Mouse (Mus musculus): ENCODE results near the gene Smad6. TPM values are rescaled to one million over a fixed set of nuclear protein-coding genes. Genes with fewer than 3 reads are reported as not detected.

The Smad6 gene
- polyA plus RNA-seq, 1 experiment from 2014 or later, result 13.4 TPM

DNA sequence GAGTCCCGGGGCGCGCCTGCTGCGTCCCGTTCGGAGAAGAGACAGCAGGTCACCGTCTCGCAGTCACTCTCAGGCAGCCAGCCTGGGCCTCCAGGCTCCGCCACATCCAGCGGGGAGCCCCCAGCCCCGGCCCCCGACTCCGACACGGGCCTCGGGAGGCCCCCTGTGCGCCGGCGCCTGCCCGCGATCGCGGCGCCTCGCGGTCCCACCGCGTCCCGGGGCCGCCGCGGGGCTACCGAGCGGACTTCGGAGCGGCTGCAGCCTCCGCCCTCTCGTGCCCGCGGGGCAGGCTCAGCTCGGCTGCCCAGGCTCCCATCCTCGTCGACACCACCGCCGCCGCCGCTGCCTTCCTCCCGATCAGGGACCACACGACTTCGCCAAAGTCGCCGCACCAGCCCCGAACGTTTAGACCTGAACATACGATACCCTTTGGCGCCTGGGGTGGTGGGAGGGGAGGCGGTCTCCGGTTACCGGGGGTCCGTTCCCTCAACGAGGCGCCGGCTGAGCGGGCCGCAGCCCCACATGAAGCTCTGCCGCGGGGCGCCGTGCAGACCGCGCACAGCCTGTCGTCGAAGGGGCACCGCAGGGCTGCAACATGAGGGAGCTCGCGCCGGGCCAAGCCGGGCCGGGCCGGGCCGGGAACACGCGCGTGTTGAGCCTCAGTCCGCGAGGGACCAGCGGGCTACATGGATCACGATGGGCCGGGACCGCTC is 1.1 kb downstream of the Smad6 start:
- Histone ChIP-seq H3K9me3 (ENCODE audit: low read length) (no peaks in the 10 kb centered on the region), H3K4me1 (ENCODE audit: insufficient read depth, low read depth, low read length) (peaks cover 13% of the 10 kb centered on the region; the same call in 1 of the 2 replicates), H3K36me3 (ENCODE audit: insufficient read depth, low read length) (0 out of 2 replicates have a peak, but pooled peaks cover 3% of the 10 kb centered on the region), H3K4me2 (replicated peaks; ENCODE audit: low read depth, low read length) (peak overlapping the region; percentile 86), H3K4me3 (ENCODE audit: low read depth, low read length) (peak overlapping the region; percentile 84), H3K9ac (replicated peaks; ENCODE audit: low read depth) (peak overlapping the region; percentile 89), H3K27ac (ENCODE audit: low read length) (peak overlapping the region; percentile 94), H3K27me3 (replicated peaks; ENCODE audit: insufficient read depth, low read length) (no peaks in the 10 kb centered on the region)
- ATAC-seq, result no peak
- WGBS, result 0% methylated on average over 77 of the region's 89 CpGs
- TF ChIP-seq CTCF (IDR thresholded peaks at IDR 0.05) (no peak), EP300 (IDR thresholded peaks at IDR 0.05) (no peak)
- DNase-seq (ENCODE audit: low spot score), result peak; percentile 19

DNA sequence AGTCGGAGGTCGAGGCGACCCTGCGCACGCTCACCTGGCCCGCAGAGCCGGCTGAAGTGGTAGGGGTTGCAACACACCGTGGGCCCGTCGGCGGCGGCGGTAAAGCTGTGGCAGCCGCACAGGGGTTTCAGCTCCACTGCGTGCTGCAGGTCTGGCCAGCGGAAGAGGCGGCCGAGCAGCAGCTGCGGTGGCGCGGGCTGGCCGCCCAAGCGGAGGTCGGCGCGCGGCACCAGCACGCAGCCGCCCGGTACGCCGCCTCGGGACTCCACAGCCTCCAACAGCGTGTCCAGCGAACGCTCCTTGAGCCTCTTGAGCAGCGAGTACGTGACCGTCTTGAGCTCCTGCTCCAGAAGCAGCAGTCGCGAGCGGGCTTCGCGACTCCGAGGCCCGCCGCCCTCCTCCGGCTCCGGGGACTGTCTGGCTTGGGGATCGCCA is 1.7 kb downstream of the Smad6 start:
- Histone ChIP-seq H3K27me3 (replicated peaks; ENCODE audit: insufficient read depth, low read length) (no peaks in the 10 kb centered on the region), H3K4me1 (ENCODE audit: insufficient read depth, low read depth, low read length) (peaks cover 13% of the 10 kb centered on the region; the same call in 1 of the 2 replicates), H3K27ac (ENCODE audit: low read length) (peak overlapping the region; percentile 94), H3K9ac (replicated peaks; ENCODE audit: low read depth) (peak overlapping the region; percentile 89), H3K9me3 (ENCODE audit: low read length) (no peaks in the 10 kb centered on the region), H3K36me3 (ENCODE audit: insufficient read depth, low read length) (0 out of 2 replicates have a peak, but pooled peaks cover 3% of the 10 kb centered on the region), H3K4me2 (replicated peaks; ENCODE audit: low read depth, low read length) (peak overlapping the region; percentile 86), H3K4me3 (ENCODE audit: low read depth, low read length) (peak overlapping the region; percentile 84)
- no peak for ATAC-seq
- DNase-seq (ENCODE audit: low spot score), result peak; percentile 67
- no peak for TF ChIP-seq CTCF (IDR thresholded peaks at IDR 0.05)
- TF ChIP-seq EP300 (IDR thresholded peaks at IDR 0.05), result no peak
- under 1% methylated on average over 45 of the region's 50 CpGs for WGBS

DNA sequence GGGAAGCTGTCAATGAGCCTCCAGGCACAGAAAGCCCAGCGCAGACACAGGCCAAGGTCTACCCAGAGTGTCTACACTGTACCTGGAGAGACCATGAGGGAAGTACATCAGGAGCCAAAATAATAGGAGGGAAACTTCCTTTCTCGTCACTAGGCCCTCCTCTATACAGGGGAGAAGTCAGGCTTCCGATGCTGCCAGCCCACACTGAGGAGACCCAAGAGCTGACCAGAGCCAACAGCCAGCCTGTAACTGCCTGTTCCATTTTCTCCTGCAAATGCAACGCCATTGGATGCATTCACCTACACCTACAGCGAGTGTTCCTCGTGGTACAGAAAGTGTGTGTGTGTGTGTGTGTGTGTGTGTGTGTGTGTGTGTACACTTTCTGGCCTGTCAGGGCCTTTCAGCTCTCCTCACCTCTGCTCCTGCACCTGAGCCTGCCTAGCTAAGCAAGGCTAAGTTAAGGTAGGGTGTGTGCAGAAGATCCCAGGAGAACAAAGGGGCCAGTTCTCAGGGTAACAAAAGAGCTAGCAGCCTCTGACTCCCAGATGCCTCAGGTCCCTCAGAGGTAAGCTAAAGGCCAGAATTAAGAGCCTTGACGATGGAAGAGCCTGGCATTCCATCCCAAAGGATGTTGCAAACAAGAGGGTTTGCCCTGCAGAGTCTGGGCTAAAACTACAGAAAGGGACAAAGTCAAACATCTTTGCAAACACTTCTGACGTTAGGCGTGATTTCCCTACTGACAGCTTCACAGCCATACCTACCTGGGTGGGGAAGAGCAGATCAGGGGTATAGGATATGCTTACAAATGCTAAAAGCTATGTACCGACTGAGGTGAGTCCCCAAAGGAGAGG is 2.6 kb downstream of the Smad6 start:
- peaks cover 13% of the 10 kb centered on the region; the same call in 1 of the 2 replicates for H3K4me1 ChIP-seq (ENCODE audit: insufficient read depth, low read depth, low read length)
- H3K4me2 ChIP-seq (replicated peaks; ENCODE audit: low read depth, low read length), result peak overlapping the region; percentile 86
- DNase-seq (ENCODE audit: low spot score), result no peak

DNA sequence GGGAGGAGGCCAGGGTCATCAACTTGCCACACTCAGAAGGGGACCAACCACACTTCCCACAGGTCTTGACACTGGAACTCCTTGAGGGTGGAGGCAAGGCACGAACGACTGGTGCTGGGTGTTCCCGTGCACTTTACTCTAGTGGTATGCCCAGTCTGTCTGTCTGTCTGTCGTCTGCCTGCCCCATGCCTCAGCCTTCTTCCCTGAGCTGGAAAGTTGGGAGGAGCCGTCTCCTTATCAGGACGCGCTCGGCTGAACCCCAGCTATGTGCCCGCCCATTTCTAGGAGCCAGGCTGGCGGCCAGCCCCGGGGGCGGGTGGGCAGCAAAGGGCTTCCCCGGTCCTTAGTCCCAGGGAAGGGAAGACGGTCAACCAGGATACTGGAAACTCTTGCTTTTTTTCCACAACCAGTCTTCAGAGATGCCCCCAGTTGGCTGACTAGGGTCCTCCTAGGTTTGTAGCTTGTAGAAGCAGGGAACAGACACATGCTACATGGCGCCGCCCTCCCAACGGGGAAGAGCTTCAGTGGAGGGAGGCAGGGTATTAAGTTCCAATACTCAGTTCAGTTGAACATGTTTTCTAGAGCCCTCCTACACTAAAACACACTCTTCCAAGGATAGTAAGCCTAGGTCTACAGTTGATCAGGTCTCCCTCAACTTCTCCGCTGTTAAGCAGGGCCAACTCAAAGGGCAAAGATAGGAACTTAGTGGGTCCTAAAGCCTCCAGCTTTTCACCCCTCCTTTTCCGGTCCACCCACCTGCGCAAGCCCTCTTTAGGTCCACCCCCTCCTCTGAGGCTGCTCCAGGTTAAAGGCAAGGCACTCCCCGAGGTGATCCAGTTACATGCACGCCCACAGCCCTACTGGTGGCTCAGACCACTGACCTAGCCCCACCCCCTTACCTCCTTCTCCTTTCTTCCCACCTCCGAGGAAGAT is 3.7 kb downstream of the Smad6 start:
- no peaks in the 10 kb centered on the region for H3K9me3 ChIP-seq (ENCODE audit: low read length)
- H3K4me1 ChIP-seq (ENCODE audit: insufficient read depth, low read depth, low read length), result peaks cover 9% of the 10 kb centered on the region; the same call in 1 of the 2 replicates
- no peaks in the 10 kb centered on the region for H3K27me3 ChIP-seq (replicated peaks; ENCODE audit: insufficient read depth, low read length)
- peak overlapping the region; percentile 94 for H3K27ac ChIP-seq (ENCODE audit: low read length)
- TF ChIP-seq EP300 (IDR thresholded peaks at IDR 0.05) (no peak), CTCF (IDR thresholded peaks at IDR 0.05) (peak; percentile 21; the same call in 1 of the 2 replicates)
- H3K4me3 ChIP-seq (ENCODE audit: low read depth, low read length), result peak overlapping the region; percentile 84
- 0 out of 2 replicates have a peak, but pooled peaks cover 3% of the 10 kb centered on the region for H3K36me3 ChIP-seq (ENCODE audit: insufficient read depth, low read length)
- peak overlapping the region; percentile 86 for H3K4me2 ChIP-seq (replicated peaks; ENCODE audit: low read depth, low read length)
- 4% methylated on average over 22 of the region's 23 CpGs for WGBS
- H3K9ac ChIP-seq (replicated peaks; ENCODE audit: low read depth), result peak overlapping the region; percentile 89
- peak; percentile 94 for DNase-seq (ENCODE audit: low spot score)
- peak; percentile 58 for ATAC-seq

More for the DNA sequence above, 2.6 kb downstream of the Smad6 start:
- no peak for ATAC-seq
- peak overlapping the region; percentile 89 for H3K9ac ChIP-seq (replicated peaks; ENCODE audit: low read depth)
- no peaks in the 10 kb centered on the region for H3K27me3 ChIP-seq (replicated peaks; ENCODE audit: insufficient read depth, low read length)
- TF ChIP-seq EP300 (IDR thresholded peaks at IDR 0.05), result no peak
- TF ChIP-seq CTCF (IDR thresholded peaks at IDR 0.05), result no peak
- H3K9me3 ChIP-seq (ENCODE audit: low read length), result no peaks in the 10 kb centered on the region
- H3K4me3 ChIP-seq (ENCODE audit: low read depth, low read length), result peak overlapping the region; percentile 84
- 0 out of 2 replicates have a peak, but pooled peaks cover 3% of the 10 kb centered on the region for H3K36me3 ChIP-seq (ENCODE audit: insufficient read depth, low read length)
- 7% methylated on average over 10 of the region's 10 CpGs for WGBS
- peak overlapping the region; percentile 94 for H3K27ac ChIP-seq (ENCODE audit: low read length)

DNA sequence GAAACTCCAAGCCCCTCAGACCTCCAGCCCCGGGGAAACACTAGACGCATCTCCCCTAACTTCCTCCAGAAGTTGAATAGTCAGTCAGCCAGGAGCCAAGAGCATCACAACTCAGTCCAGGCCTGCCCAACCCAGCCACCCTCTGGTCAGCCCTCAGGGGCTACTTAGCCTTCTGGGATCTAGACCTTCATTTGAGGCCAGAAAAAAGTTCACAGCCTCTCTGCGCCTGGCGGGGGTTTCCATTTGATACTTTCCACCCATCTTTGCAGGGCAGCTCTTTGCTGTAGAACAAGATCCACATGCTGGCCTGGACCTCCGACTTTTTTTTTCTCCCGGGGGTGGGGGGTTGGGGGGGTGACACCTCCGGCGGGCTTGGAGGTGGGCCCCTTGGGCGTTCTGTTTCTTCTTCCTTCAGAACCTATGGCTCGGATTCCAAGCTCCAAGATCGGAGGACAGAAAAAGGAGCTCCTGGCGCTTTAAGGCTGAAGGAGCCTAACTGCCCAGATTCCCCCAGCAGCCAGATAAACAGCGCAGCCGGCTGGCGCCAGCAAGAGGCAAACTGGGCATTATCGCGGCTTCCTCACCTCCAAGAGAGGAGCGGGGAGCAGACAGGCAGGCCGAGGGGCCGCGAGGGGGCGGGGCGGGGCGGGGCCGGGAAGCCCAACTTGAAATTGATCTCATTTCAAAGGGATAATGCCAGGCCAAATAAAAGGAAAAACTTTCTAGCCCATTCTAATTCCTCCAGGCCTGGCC is 5.0 kb downstream of the Smad6 start:
- Histone ChIP-seq H3K36me3 (ENCODE audit: insufficient read depth, low read length) (peaks cover 12% of the 10 kb centered on the region), H3K27ac (ENCODE audit: low read length) (peak overlapping the region; percentile 94), H3K27me3 (replicated peaks; ENCODE audit: insufficient read depth, low read length) (no peaks in the 10 kb centered on the region), H3K4me1 (ENCODE audit: insufficient read depth, low read depth, low read length) (peaks cover 9% of the 10 kb centered on the region; the same call in 1 of the 2 replicates), H3K9me3 (ENCODE audit: low read length) (no peaks in the 10 kb centered on the region), H3K4me2 (replicated peaks; ENCODE audit: low read depth, low read length) (peak overlapping the region; percentile 86), H3K9ac (replicated peaks; ENCODE audit: low read depth) (peak overlapping the region; percentile 89; the same call in 1 of the 2 replicates), H3K4me3 (ENCODE audit: low read depth, low read length) (peak overlapping the region; percentile 84)
- 5% methylated on average over 22 of the region's 25 CpGs for WGBS
- DNase-seq (ENCODE audit: low spot score) (peak; percentile 77), ATAC-seq (no peak)
- TF ChIP-seq EP300 (IDR thresholded peaks at IDR 0.05) (no peak), CTCF (IDR thresholded peaks at IDR 0.05) (peak; percentile 24; the same call in 1 of the 2 replicates)

All from lung, postnatal 0 days (tissue).